Mouse (Mus musculus) heart, adult 2 months (tissue): ENCODE results near the gene Sall2.

ENCODE experiments used
- CTCF ChIP-seq: fragments of 200-600 bp; IDR thresholded peaks from 2 replicates; pipeline ENCODE4 v1.8.1; 2022; ENCODE audit warnings: antibody characterized with exemption, mild to moderate bottlenecking, moderate library complexity
- EP300 ChIP-seq: fragments of 200-500 bp; IDR thresholded peaks from 2 replicates; pipeline ENCODE4 v1.6.1; 2011; ENCODE audit warnings: low read depth, low read length, control low read depth; ENCODE audit not compliant: insufficient read depth
- POLR2A ChIP-seq: fragments of 200-500 bp; IDR thresholded peaks from 2 replicates; pipeline ENCODE4 v1.6.1; 2011; ENCODE audit warnings: mild to moderate bottlenecking, low read depth, low read length, control low read depth; ENCODE audit not compliant: insufficient read depth

DNA sequence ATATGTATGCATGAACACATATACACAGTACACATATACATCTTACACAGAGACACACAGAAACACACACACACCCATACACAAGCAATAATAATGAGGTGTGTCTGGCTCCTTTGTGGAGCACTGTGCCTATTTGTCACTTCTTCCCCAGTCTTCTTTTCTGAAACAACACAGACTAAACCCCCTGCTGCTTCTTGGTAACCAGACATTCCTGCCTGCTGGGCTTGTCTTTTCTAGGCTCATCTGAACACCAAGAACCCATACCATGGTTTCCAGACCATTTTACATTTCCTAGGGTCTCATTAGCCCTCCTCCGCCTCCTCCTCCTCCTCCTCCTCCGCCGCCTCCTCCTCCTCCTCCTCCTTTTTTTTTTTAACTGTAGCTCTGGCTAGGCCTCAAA is 3.6 kb upstream of the Sall2 start:
- TF ChIP-seq CTCF (no peak), POLR2A (no peak), EP300 (no peak)
